Mouse (Mus musculus) limb, embryonic 14.5 days (tissue): ENCODE measurements at regions not wholly inside any gene's neighbourhood (a gene's known extent, or its start where the extent isn't known, plus 50 kb on each side); places are given as distances from the start of the nearest gene placed in this dataset.

Experiments
- ATAC-seq: fragments of 200-750 bp; cut with Nextera tagmentation; 2 replicates; pipeline ENCODE4 v1.8.0; 2017; ENCODE audit warnings: low read depth, moderate number of reproducible peaks, moderate TSS enrichment; ENCODE audit not compliant: low FRiP score
- DNase-seq: peaks from one replicate; pipeline ENCODE4 v3.0.0-alpha.2; 2015; ENCODE audit warnings: low spot score
- H3K27ac ChIP-seq: fragments of 300-500 bp; sonication (generic); replicated peaks from 2 replicates; pipeline ENCODE4 v1.5.1; 2014; ENCODE audit warnings: low read depth, mild to moderate bottlenecking, low read length, moderate library complexity, mixed read lengths
- H3K27me3 ChIP-seq: fragments of 300-500 bp; sonication (generic); 2 replicates; pipeline ENCODE4 v1.6.1; 2014; ENCODE audit warnings: low read length, mixed read lengths; ENCODE audit not compliant: control insufficient read depth, insufficient read depth
- H3K36me3 ChIP-seq: fragments of 300-500 bp; sonication (generic); 2 replicates; pipeline ENCODE4 v1.6.1; 2014; ENCODE audit warnings: mild to moderate bottlenecking, low read length, moderate library complexity, mixed read lengths; ENCODE audit not compliant: control insufficient read depth, insufficient read depth
- H3K4me1 ChIP-seq: fragments of 300-500 bp; sonication (generic); 2 replicates; pipeline ENCODE4 v1.6.1; 2014; ENCODE audit warnings: antibody characterized with exemption, low read length, mixed read lengths; ENCODE audit not compliant: control insufficient read depth, insufficient read depth
- H3K4me2 ChIP-seq: fragments of 300-500 bp; sonication (generic); replicated peaks from 2 replicates; pipeline ENCODE4 v1.6.1; 2014; ENCODE audit warnings: low read depth, mild to moderate bottlenecking, low read length, moderate library complexity; ENCODE audit not compliant: severe bottlenecking
- H3K4me3 ChIP-seq: fragments of 300-500 bp; sonication (generic); replicated peaks from 2 replicates; pipeline ENCODE4 v1.5.1; 2014; ENCODE audit warnings: low read length
- H3K9ac ChIP-seq: fragments of 300-500 bp; sonication (generic); 2 replicates; pipeline ENCODE4 v1.6.1; 2014; ENCODE audit warnings: mild to moderate bottlenecking, low read depth, low read length, moderate library complexity; ENCODE audit not compliant: severe bottlenecking
- H3K9me3 ChIP-seq: fragments of 300-500 bp; sonication (generic); 2 replicates; pipeline ENCODE4 v1.6.1; 2016; ENCODE audit warnings: low read length; ENCODE audit not compliant: control insufficient read depth
- POLR2A ChIP-seq: fragments of 200-500 bp; IDR thresholded peaks from 2 replicates; pipeline ENCODE4 v1.8.0; 2012; ENCODE audit warnings: inconsistent platforms, mild to moderate bottlenecking, moderate library complexity, borderline replicate concordance; ENCODE audit not compliant: insufficient read depth, insufficient read length; ENCODE audit errors: extremely low read depth
- WGBS: fragments of 180-500 bp; shearing (Covaris S2); extraction: QIAGEN DNeasy Blood & Tissue Kit; methylation state at CpG from one replicate; pipeline ENCODE4 v1.1.7; 2014; 5-methylcytosine and 5-hydroxymethylcytosine counted together

DNA sequence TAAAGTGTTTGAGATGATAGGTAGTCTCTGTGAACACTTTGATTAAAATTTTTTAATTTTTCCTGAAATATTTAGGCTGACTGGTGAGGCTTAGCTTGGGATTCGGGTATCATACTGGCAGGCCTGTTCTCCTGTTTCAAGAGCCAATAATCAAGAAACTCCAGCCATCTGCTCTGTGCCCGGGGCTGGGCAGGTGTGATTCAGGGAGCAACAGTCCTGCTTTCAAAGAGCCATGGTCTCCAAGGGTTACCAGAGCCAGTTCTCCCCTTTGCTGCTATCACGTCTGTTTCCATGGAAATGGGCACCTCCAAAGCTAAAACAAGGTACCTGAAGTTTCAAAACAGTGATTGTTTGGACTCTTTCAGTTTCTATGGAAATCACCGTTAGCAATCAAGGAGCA is 355.6 kb downstream of the Abcc12 start:
- TF ChIP-seq POLR2A, result no peak
- no peak overlapping the region for H3K27ac ChIP-seq
- H3K4me3 ChIP-seq, result no peak overlapping the region
- H3K4me1 ChIP-seq, result no peaks in the 10 kb centered on the region
- 39% methylated on average over 4 of the region's 4 CpGs for WGBS
- no peaks in the 10 kb centered on the region for H3K27me3 ChIP-seq
- H3K36me3 ChIP-seq, result no peaks in the 10 kb centered on the region
- no peak overlapping the region for H3K9ac ChIP-seq
- H3K9me3 ChIP-seq, result no peaks in the 10 kb centered on the region
- no peak for ATAC-seq
- DNase-seq, result no peak
- H3K4me2 ChIP-seq, result no peak overlapping the region

DNA sequence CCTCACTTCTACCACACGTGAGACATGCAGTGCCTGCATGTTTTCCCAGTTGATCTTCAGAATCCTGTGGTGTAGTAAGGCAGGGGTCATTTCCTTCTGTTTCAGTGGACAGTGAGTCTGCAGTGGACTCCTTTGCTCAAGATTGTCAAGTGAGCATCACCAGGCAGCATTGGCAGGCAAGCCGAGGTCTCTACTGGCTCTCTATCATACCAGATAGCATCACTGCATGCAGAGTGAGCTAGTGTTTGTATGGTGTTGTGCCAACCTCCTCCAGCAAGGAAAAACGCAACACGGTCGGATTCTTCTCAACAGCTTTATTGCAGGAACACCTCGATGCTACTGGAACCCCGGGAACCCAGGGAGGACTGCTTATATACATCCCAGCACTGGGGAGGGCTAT is 357.8 kb downstream of the Abcc12 start:
- Histone ChIP-seq H3K9ac (no peak overlapping the region), H3K4me1 (no peaks in the 10 kb centered on the region), H3K9me3 (no peaks in the 10 kb centered on the region), H3K4me3 (no peak overlapping the region), H3K36me3 (no peaks in the 10 kb centered on the region), H3K27me3 (no peaks in the 10 kb centered on the region), H3K4me2 (no peak overlapping the region), H3K27ac (no peak overlapping the region)
- no peak for ATAC-seq
- 89% methylated on average over 7 of the region's 7 CpGs for WGBS
- TF ChIP-seq POLR2A, result no peak
- DNase-seq, result no peak

DNA sequence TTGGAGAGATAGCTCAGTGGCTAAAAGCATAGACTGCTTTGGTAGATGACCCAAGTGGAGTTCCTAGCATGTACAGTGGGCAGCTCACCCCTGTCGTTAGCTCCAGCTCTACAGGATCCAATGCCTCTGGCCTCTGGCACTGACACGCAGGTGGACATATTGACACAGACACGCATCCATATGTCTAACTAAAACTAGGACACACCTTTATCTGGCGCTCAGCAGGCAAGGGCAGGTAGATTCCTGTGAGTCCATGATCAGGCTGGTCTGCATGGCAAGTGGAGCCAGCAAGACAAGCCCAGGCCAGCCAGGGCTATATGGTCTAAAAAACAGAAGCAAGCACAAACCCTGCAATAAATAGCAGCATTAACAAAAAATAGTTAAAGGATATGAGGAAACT is 358.3 kb downstream of the Abcc12 start:
- DNase-seq (no peak), ATAC-seq (no peak)
- WGBS, result 84% methylated on average over 4 of the region's 4 CpGs
- no peak overlapping the region for H3K27ac ChIP-seq
- H3K27me3 ChIP-seq, result no peaks in the 10 kb centered on the region
- no peaks in the 10 kb centered on the region for H3K9me3 ChIP-seq
- no peak overlapping the region for H3K4me2 ChIP-seq
- H3K4me3 ChIP-seq, result no peak overlapping the region
- no peak overlapping the region for H3K9ac ChIP-seq
- no peaks in the 10 kb centered on the region for H3K4me1 ChIP-seq
- H3K36me3 ChIP-seq, result no peaks in the 10 kb centered on the region
- no peak for TF ChIP-seq POLR2A

DNA sequence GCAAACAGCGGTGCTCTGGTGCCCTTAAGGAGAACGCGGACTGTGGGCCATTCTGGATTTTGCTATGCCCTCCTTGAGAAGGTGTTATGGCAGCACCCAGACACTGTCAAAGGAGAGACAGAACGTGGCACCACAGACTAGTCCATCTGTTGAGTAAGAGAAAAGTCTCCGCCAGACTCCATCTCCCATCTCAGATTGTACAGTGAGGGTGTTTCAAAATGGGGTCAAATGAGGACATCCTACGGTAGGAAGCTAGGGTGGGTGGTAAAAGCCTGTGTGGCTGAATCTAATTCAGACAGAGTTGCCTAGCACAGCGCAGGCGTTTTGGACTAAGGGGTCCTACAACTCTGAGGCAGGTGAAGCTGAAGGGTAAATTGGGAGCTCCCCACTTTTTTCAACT is 366.1 kb downstream of the Abcc12 start:
- Histone ChIP-seq H3K4me1 (no peaks in the 10 kb centered on the region), H3K9ac (no peak overlapping the region)

DNA sequence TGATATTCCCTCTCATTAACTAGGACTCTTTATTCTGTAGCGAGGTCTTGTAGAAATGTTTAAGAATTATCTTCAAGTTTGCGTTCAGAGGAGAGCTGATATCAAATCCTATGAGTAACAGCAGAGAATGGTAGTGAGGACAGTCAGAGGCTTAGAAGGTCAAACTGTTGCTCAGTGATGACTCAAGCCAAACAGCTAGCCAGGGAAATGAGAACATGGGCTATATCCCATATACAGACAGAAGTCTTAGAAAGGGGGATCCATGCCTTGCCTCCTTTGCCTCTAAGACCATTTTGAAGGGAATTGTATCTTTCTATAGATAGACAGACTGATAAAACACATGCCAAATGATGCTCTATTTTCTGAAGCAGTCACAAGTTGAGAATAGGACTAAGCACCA is 368.0 kb downstream of the Abcc12 start:
- no peak for TF ChIP-seq POLR2A
- no peak for ATAC-seq
- 94% methylated on average over 2 of the region's 2 CpGs for WGBS

More for the DNA sequence above, 366.1 kb downstream of the Abcc12 start:
- Histone ChIP-seq H3K36me3 (no peaks in the 10 kb centered on the region), H3K27me3 (no peaks in the 10 kb centered on the region), H3K4me3 (no peak overlapping the region), H3K4me2 (no peak overlapping the region), H3K27ac (no peak overlapping the region), H3K9me3 (no peaks in the 10 kb centered on the region)
- 94% methylated on average over 8 of the region's 8 CpGs for WGBS
- DNase-seq, result no peak
- no peak for TF ChIP-seq POLR2A
- ATAC-seq, result no peak

DNA sequence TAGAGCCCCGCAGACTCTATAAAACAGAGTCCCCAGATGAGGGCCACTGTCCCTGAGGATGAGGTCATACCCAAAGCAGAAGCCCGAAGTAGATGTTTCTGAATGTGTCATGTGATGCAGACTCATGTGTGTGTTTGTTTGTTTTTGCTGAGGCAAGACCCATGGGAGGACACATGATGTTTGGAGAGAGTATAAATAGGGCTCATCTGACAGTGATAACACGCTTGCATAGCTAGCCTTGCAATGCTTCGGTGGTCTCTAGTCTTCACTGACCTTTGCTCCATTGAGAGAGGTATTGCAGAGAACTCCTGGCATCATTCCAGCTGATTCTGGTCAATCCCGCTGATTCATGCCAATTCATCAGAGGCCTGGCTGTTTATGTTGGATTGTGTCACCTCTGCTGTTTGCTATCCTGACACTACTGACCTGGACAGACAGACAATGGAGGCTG is 368.1 kb downstream of the Phkb start:
- no peak overlapping the region for H3K27ac ChIP-seq
- H3K4me1 ChIP-seq, result no peaks in the 10 kb centered on the region
- H3K9ac ChIP-seq, result no peak overlapping the region
- WGBS, result 71% methylated on average over 5 of the region's 5 CpGs
- H3K36me3 ChIP-seq, result no peaks in the 10 kb centered on the region
- DNase-seq (no peak), ATAC-seq (no peak)
- no peaks in the 10 kb centered on the region for H3K27me3 ChIP-seq
- no peaks in the 10 kb centered on the region for H3K9me3 ChIP-seq
- H3K4me2 ChIP-seq, result no peak overlapping the region
- no peak for TF ChIP-seq POLR2A
- no peak overlapping the region for H3K4me3 ChIP-seq

More for the DNA sequence above, 368.0 kb downstream of the Abcc12 start:
- Histone ChIP-seq H3K9ac (no peak overlapping the region), H3K4me1 (no peaks in the 10 kb centered on the region), H3K27ac (no peak overlapping the region), H3K9me3 (no peaks in the 10 kb centered on the region), H3K4me3 (no peak overlapping the region), H3K27me3 (no peaks in the 10 kb centered on the region), H3K4me2 (no peak overlapping the region), H3K36me3 (no peaks in the 10 kb centered on the region)
- DNase-seq, result no peak
